Mouse (Mus musculus) olfactory bulb, adult 2 months (tissue): Measurements from ENCODE around the gene Ikzf1.

ENCODE experiments used
- CTCF ChIP-seq: fragments of 200-500 bp; IDR thresholded peaks from 2 replicates; pipeline ENCODE4 v1.5.1; 2012; ENCODE audit warnings: low read depth, mild to moderate bottlenecking, low read length, moderate library complexity; ENCODE audit not compliant: insufficient read depth
- POLR2A ChIP-seq: fragments of 200-500 bp; IDR thresholded peaks from 2 replicates; pipeline ENCODE4 v1.6.1; 2012; ENCODE audit warnings: mild to moderate bottlenecking, low read depth, low read length, moderate library complexity; ENCODE audit not compliant: insufficient read depth

DNA sequence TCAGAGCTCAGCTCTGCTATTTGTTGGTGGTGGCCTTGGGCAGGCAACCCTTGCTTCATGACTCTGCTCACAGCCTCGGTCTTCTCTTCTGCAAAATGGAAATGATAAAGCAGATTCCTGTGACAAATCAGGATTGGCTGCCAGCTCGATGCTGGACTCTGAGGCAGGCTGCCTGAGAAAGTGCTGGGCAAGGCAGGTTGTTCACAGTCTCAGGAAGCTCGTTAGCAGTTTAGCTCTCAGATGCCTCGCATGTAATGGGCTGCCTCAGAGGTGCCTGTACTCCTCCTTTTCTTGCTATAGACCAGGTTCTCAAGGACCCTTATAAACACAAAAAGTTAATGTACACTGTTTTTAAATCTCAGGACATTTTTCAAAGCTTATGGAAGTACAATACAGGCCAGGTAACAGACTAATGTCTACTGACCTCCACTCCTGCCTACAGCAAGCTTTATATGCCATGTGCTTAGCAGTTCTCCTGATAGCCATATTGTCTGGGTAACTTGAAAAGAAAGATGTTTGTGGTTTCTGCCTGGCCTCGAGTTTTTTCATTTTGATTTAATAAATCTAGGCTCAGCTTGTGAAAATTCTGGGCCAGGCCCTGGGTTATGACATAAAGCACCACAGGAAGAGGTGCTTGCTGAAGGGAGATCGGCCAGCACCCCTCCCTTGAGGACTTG is 10.5 kb downstream of the Ikzf1 start:
- TF ChIP-seq CTCF (no peak), POLR2A (no peak)
